Mouse (Mus musculus) embryonic facial prominence, embryonic 10.5 days (tissue): ENCODE measurements at regions not wholly inside any gene's neighbourhood (a gene's known extent, or its start where the extent isn't known, plus 50 kb on each side); places are given as distances from the start of the nearest gene placed in this dataset.

Experiments
- DNase-seq: peaks from one replicate; pipeline ENCODE4 v3.0.0-alpha.2; 2017; ENCODE audit warnings: low spot score
- H3K27ac ChIP-seq: fragments of 300-500 bp; sonication (generic); replicated peaks from 2 replicates; pipeline ENCODE4 v1.5.1; 2016; ENCODE audit warnings: mild to moderate bottlenecking
- H3K27me3 ChIP-seq: fragments of 300-500 bp; sonication (generic); replicated peaks from 2 replicates; pipeline ENCODE4 v1.6.1; 2016; ENCODE audit warnings: low read depth, mild to moderate bottlenecking; ENCODE audit not compliant: poor library complexity, severe bottlenecking
- H3K36me3 ChIP-seq: fragments of 300-500 bp; sonication (generic); replicated peaks from 2 replicates; pipeline ENCODE4 v1.6.1; 2016; ENCODE audit warnings: mild to moderate bottlenecking, moderate library complexity
- H3K4me1 ChIP-seq: fragments of 300-500 bp; sonication (generic); 2 replicates; pipeline ENCODE4 v1.6.1; 2016
- H3K4me3 ChIP-seq: fragments of 300-500 bp; sonication (generic); 2 replicates; pipeline ENCODE4 v1.5.1; 2016; ENCODE audit warnings: mild to moderate bottlenecking, moderate library complexity
- H3K9me3 ChIP-seq: fragments of 300-500 bp; sonication (generic); 2 replicates; pipeline ENCODE4 v1.6.1; 2016; ENCODE audit warnings: mild to moderate bottlenecking
- WGBS: fragments of 180-500 bp; shearing (Covaris S2); methylation state at CpG from one replicate; pipeline ENCODE4 v1.1.7; 2016; 5-methylcytosine and 5-hydroxymethylcytosine counted together

DNA sequence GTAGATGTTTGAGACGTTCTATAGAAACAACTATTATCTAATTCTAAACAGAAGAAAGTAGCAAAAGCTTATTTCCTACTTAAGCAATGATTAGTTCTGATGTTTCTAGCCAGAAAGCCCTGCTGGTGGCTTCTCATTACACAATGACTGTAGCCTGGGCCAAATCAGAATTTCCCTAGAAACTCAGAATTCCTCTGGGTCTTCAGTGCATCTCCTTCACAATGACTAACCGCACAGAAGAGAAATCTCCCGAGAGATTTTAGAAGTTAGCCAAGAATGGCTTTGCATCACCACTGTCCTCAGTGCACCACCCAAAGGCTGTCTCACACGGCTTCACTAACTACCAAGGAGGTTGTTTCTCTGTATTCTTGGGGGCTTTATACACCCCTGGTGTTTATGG is 248.0 kb downstream of the Gm826 start:
- Histone ChIP-seq H3K36me3 (no peaks in the 10 kb centered on the region), H3K27ac (no peak overlapping the region), H3K27me3 (no peaks in the 10 kb centered on the region), H3K9me3 (no peaks in the 10 kb centered on the region), H3K4me1 (no peaks in the 10 kb centered on the region), H3K4me3 (no peak overlapping the region)
- no peak for DNase-seq
- WGBS = 84% methylated on average over 4 of the region's 4 CpGs

DNA sequence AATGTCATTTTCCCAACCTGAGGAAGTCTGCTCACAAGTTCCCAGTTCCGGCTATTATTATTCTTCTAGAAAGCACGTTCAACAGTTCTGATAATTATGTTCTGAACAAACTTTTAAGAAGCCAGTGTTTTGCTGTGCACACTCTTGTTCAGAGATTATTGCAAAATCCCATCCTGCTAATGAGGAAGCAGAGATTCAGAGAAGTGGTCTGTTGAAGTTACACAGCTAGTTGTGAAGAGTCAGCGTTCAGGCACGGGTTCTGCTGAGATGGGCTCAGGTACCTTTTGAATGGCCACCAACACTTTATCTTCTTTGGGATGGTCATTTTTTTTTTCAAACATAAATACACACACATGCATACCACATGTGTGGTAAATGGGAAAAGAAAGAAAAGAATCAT is 250.3 kb downstream of the Gm826 start:
- WGBS = 91% methylated on average over 4 of the region's 4 CpGs
- H3K27ac ChIP-seq = no peak overlapping the region
- no peaks in the 10 kb centered on the region for H3K27me3 ChIP-seq

DNA sequence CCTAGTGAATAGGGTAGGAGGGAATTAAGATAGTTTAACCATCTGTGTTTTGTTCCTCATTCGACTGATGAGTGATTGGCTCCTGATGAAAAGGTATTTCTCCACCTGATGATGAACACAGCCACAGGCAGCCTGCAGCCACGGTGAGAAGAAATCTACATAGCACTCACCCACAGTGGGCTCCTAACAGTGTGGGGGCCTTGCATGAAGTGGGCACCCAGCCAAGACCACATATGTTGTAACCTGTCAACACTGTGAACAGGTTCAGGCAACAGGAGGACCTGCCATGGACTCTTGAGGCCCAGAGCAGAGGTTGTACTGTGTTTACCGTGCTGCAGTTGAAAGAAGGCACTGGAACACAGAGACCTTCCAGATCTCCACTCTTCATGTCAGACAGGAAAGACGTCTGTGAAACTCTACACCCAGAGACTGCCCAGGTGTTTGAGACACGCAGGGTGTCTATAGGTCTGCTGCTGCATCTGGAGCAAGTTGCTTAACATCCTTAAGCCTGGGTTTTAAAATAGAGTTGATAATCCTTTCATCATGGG is 251.8 kb downstream of the Gm826 start:
- WGBS = 69% methylated on average over 5 of the region's 5 CpGs
- Histone ChIP-seq H3K4me1 (no peaks in the 10 kb centered on the region), H3K27me3 (no peaks in the 10 kb centered on the region), H3K4me3 (no peak overlapping the region), H3K27ac (no peak overlapping the region), H3K36me3 (no peaks in the 10 kb centered on the region), H3K9me3 (no peaks in the 10 kb centered on the region)
- DNase-seq = no peak

More for the DNA sequence above, 250.3 kb downstream of the Gm826 start:
- Histone ChIP-seq H3K9me3 (no peaks in the 10 kb centered on the region), H3K36me3 (no peaks in the 10 kb centered on the region), H3K4me1 (no peaks in the 10 kb centered on the region), H3K4me3 (no peak overlapping the region)
- no peak for DNase-seq

DNA sequence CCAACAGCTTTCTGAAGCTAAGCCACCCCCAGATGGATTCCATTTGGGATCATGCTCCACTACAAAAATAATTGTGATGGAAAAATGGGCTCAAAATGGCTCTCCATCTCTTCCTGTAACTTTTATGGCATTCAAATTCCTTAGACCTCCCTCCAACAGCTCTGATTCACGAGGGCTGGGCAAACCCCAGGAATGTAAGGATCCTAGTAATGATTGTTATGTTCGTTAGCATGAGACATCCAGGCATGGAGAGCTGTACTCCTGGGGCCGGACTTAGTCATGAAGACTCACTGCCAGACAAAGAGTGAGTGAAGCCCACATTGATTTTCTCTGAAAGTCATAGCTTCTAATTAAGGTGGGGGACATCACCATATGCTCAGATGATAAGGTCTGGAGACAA is 258.3 kb downstream of the Gm826 start:
- WGBS = 77% methylated on average over 3 of the region's 3 CpGs
- no peaks in the 10 kb centered on the region for H3K27me3 ChIP-seq

DNA sequence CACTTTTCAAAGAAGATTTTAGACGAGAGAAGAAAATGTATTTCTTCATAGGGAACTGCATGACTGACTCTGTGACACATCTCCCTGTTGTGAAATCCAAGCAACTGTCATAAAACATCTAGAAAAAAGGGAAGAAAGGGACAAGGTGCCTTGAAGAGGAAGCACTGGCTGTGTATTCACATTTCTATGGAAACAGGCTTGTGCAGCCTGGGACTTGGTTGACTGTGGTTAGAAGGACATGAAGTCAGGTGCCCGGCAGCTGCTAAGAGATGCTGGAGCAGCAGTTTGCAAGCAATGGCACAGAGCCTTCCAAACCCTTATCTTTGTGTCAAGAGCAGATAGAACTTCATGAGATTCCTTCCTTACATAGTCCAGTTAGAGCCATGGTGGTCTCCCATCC is 263.5 kb downstream of the Gm826 start:
- Histone ChIP-seq H3K27ac (no peak overlapping the region), H3K4me1 (peaks cover 13% of the 10 kb centered on the region), H3K27me3 (no peaks in the 10 kb centered on the region; the same call in 1 of the 2 replicates), H3K36me3 (no peaks in the 10 kb centered on the region), H3K9me3 (no peaks in the 10 kb centered on the region), H3K4me3 (no peak overlapping the region)
- no peak for DNase-seq
- WGBS = 89% methylated on average over 2 of the region's 2 CpGs

More for the DNA sequence above, 258.3 kb downstream of the Gm826 start:
- Histone ChIP-seq H3K27ac (no peak overlapping the region), H3K4me1 (no peaks in the 10 kb centered on the region), H3K36me3 (no peaks in the 10 kb centered on the region), H3K9me3 (no peaks in the 10 kb centered on the region), H3K4me3 (no peak overlapping the region)
- no peak for DNase-seq

DNA sequence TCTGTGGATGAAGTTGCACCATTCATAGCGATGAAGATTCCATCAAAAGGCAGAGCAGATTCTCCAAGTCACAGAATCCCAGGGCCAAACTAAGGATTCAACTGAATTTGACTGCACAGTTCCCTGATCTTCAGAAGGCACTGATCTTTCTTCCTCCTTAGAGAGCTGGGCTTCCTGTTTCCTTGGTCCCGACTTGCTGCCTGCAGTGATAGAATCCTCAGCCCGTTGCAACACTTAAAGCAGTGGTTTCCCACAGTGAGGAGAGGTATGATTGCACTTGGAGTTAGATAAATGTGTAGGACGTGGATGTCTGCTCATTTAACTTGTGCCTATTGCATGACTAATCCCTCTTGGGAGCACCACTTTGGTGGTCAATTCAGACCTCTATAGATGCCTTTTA is 265.2 kb downstream of the Gm826 start:
- Histone ChIP-seq H3K4me1 (peaks cover 13% of the 10 kb centered on the region), H3K36me3 (no peaks in the 10 kb centered on the region), H3K9me3 (no peaks in the 10 kb centered on the region), H3K4me3 (no peak overlapping the region), H3K27ac (no peak overlapping the region), H3K27me3 (peaks cover 9% of the 10 kb centered on the region; the same call in 1 of the 2 replicates)
- no peak for DNase-seq
- WGBS = 82% methylated on average over 4 of the region's 4 CpGs

DNA sequence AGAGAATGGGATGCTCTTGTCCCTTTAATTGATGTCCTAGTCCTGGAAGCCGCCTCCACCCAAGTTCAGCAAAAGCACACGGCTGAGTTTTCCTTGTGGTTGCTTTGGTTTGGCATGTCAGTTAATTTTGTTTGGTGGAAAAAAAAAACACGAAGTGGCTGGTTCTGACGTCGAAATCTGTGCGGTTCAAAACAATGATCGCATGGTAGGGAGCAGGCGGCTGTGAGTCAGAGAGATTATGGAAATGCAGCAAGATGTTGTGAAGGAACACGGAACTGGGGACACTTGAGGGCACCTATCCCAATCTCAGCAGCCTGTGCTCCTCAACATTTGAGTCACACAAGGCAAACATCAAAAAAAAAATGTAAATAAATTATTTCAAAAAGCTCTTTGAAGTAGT is 266.1 kb downstream of the Gm826 start:
- H3K4me1 ChIP-seq = peaks cover 13% of the 10 kb centered on the region
- no peak overlapping the region for H3K27ac ChIP-seq
- 85% methylated on average over 9 of the region's 9 CpGs for WGBS
- H3K36me3 ChIP-seq = no peaks in the 10 kb centered on the region
- no peak overlapping the region for H3K4me3 ChIP-seq
- no peak for DNase-seq
- no peaks in the 10 kb centered on the region for H3K9me3 ChIP-seq
- peaks cover 13% of the 10 kb centered on the region; the same call in 1 of the 2 replicates for H3K27me3 ChIP-seq

DNA sequence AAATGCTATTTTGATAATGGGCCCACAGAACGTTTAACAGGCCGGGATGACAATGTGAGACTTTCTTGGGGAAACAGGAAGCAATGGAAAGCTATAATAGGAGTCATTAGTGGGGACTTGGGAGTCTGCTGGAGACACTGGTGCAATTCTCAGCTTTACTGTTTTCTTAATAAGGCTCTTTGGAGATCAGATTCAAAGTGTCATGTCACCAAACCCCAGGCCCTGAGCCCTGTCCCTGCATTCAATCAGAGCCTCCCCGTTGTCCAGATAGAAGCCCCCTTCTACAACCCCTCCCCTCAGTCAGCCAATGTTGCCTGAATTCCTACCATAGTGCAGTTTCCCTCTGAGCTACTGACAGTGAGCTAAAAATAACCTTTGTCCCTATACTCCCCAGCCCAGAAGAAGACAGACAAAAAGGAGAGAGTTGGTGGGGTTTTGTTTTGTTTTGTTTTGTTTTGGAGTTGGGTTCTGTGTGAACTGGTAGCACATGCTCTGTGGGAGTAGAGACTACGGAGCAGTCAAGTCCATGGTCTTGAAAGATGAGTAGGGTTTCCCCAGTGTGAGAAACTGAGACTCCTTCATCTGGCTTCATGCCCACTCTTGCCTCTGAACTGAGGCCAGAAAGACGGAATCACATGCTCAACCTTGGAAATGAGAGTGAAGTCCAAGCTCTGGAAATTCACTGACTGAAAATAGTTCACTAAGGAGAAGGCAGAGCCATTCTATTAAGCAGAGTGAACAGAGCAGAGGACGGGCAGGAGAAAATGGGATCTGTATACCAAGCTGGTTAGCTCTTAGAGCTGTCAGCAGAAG is 267.3 kb downstream of the Gm826 start:
- no peak for DNase-seq
- Histone ChIP-seq H3K36me3 (no peaks in the 10 kb centered on the region), H3K27me3 (peaks cover 13% of the 10 kb centered on the region; the same call in 1 of the 2 replicates), H3K27ac (no peak overlapping the region), H3K4me3 (no peak overlapping the region), H3K4me1 (peaks cover 13% of the 10 kb centered on the region), H3K9me3 (no peaks in the 10 kb centered on the region)
- 50% methylated on average over 6 of the region's 6 CpGs for WGBS

DNA sequence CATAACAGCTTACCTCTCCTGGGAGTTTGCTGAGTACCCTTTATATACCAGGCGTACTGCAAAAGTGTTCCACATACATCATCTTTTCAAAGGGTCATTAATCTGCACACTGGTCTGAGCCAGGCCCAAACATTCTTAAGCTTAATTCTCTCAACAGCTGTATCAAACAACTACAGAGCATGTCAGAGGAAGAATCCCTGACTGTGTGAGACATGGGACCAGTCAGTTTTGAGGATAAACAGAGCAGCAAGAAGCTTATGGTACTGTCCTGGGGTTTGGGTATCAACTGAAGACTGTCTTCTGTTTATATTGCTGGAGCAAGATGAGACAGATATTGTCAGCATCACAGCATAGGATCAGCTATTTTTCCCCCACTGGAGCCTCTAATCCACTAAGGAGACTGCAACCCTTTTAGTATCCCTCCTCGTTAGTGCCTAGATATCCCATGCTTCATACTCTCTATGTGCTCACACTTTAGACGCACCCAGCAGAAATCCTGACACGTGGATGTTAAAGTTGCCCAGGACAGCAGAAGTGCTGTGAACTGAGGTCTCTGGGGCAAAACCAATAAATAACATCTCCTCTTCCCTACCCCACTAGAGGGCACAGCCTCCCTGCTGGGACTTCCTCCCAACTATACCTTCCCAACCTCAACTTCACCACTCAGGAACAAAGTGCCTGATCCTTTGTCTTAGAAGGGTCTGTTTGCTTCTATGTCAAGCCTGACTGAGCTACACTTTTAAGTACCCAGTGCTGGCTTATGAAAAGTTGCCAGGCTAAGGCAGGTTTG is 271.6 kb downstream of the Gm826 start:
- Histone ChIP-seq H3K4me1 (peaks cover 13% of the 10 kb centered on the region), H3K9me3 (no peaks in the 10 kb centered on the region), H3K27ac (no peak overlapping the region), H3K36me3 (no peaks in the 10 kb centered on the region), H3K27me3 (peaks cover 13% of the 10 kb centered on the region), H3K4me3 (no peak overlapping the region)
- 76% methylated on average over 4 of the region's 4 CpGs for WGBS
- no peak for DNase-seq

DNA sequence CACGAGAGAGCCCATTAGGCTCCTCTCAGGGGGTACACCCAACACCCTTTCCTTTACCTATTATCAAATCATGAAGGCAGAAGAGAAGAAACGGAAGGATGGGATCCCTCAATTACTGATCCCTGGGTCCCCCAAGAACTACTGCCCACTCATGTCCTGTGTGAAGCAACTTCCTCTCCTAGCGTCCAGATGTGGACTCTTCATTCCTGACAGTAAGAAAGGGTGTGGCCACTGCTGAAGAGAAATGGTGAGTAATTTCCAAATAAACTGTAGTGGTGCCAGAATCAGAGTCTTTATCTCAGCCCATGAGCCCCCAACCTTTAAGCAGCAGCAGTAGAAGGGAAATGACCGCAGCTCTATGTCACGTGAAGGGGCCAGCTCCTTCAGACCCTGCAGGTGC is 273.9 kb downstream of the Gm826 start:
- Histone ChIP-seq H3K36me3 (no peaks in the 10 kb centered on the region), H3K27me3 (peaks cover 13% of the 10 kb centered on the region), H3K4me1 (no peaks in the 10 kb centered on the region), H3K4me3 (no peak overlapping the region), H3K9me3 (no peaks in the 10 kb centered on the region), H3K27ac (no peak overlapping the region)
- WGBS = 87% methylated on average over 5 of the region's 5 CpGs
- no peak for DNase-seq

DNA sequence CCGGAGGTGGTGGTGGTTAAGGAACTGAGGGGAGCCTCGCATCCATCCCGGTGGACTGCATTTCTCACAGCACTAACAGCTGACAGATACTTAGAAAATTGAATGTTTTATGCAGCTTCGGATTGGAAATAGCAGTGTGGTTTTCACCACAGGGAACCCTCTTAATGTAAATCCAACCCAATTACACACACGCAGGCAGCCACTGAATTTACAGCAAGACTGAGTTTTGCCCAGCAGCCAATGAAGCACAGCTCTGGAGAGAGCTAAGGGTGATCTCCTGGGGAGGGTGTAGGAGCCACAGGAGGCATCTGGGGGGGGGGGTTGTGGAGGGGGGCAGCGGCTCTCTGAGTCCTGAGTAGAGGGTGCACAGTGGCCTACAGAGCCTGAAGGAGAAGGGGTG is 276.8 kb downstream of the Gm826 start:
- H3K4me3 ChIP-seq = no peak overlapping the region
- WGBS = 55% methylated on average over 6 of the region's 6 CpGs
- H3K4me1 ChIP-seq = no peaks in the 10 kb centered on the region
- H3K27me3 ChIP-seq = no peaks in the 10 kb centered on the region; the same call in 1 of the 2 replicates
- no peak overlapping the region for H3K27ac ChIP-seq
- H3K36me3 ChIP-seq = no peaks in the 10 kb centered on the region
- DNase-seq = no peak
- no peaks in the 10 kb centered on the region for H3K9me3 ChIP-seq

DNA sequence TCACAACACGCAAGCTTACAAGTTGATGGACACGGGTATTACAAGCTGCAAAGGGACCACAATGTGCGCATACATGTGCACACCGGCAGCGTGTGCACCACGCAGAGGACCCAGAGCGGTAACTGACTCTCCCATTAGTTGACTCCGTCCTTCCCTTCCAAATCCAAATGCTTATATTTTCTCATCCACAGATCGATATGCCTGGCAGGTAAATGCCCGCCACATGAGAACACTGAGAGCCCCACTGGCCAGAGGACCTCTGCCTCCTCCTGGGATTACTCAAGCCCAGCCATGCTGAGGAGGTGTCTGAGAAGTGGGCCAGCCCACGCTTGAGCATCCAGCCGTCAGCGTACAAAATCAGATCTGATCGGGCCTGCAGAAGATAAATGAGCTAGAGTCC is 279.6 kb downstream of the Gm826 start:
- no peaks in the 10 kb centered on the region for H3K36me3 ChIP-seq
- WGBS = 88% methylated on average over 14 of the region's 14 CpGs

More for the DNA sequence above, 279.6 kb downstream of the Gm826 start:
- no peak for DNase-seq
- Histone ChIP-seq H3K27me3 (no peaks in the 10 kb centered on the region; the same call in 1 of the 2 replicates), H3K9me3 (no peaks in the 10 kb centered on the region), H3K27ac (no peak overlapping the region), H3K4me3 (no peak overlapping the region), H3K4me1 (no peaks in the 10 kb centered on the region)
